Mouse (Mus musculus) A20 (cell line): Measurements from ENCODE around the gene Ern1.
A peak's percentile ranks its signal among the peaks of the same experiment; 100 is the strongest.
"Not testable (repeated sequence)": the region's sequence is repeated elsewhere in the genome, so short reads cannot be mapped to it uniquely, and the experiment has no call there.

Experiments used
- DNase-seq: peaks from one replicate; pipeline ENCODE4 v3.0.0-alpha.2; 2011; ENCODE audit warnings: low read depth, low spot score

Gene Ern1

DNA sequence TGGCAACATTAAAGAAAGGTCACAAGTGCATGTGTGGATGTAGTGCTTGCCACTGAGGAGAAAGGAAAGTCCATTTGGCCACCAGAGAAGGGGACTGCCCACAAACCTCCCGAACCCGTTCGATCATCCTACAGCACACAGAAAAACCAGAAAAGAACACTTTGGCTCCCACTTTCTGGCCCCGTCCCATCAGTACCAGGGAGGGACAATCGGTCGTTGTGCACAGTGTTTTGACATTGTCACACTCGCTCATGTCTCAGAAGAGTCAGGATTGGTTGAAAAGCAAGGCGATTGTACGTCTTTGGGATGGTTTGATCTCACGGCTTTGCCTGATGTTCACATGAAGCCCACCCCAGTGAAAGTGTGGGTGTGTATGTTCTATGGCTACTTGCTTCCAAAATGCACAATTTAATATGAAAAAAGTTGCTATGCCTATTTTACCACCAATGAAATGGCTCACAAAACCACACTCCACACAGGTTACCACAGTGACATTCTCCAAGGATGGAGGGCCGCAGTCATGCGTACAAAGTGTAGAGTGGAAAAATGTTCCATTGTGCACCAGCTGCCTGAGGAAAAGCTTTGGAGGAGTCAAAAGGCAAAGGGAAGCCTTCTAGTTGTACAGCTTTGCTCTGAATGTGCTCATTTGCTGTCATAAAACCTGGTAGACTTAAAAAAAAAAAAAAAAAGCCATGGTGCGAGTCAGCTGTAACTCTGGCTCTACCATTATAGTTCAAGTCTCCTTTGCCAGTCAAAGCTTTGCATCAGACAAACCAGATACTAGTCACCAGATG is 15.2 kb upstream of the Ern1 start:
- DNase-seq, result peak; percentile 58

GRCm38 (mm10) chr11:106502159-106502505 is 14.5 kb upstream of the Ern1 start:
- DNase-seq, result no peak

DNA sequence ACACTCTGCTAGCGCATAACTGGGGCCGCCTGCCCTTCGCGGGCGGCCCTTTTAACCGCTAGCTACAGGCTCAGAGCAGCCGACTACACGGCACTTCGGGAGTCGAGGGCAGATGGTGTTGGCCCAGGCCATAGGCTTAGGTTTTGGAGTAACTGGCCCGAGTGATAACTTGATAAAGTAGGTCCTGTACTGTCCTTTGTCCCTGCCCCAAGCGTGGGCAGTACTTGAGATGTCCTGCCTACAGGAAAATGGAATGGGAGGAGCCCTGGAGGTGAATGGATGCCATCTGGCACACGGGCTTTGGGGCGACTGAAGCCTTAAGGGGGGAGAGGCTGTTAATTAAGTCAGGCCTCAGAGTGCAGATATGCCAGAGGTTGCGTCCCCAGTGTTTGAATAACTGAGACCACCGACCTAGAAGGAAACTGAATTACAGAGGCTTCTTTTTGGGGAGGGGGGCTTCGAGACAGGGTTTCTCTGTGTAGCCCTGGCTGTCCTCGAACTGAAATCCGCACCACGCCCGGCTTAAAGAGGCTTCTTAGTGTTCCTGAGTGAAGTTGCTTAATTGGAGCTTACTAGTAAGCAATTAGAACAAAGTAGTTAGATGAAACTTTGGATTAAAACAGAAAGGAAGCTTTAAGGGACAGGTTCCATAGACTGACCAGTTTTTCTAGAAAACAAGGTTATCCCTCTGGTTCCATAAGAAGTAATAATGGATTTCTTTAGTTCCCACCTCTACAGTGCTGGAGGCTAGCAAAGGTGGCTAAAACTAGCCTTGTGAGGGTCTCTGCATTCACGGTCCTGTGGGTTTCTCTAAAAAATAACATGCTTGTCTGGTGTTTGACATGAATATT is 13.9 kb upstream of the Ern1 start:
- peak; percentile 69 for DNase-seq

GRCm38 (mm10) chr11:106500393-106501307 is 13.0 kb upstream of the Ern1 start:
- DNase-seq, result peak; percentile 96

DNA sequence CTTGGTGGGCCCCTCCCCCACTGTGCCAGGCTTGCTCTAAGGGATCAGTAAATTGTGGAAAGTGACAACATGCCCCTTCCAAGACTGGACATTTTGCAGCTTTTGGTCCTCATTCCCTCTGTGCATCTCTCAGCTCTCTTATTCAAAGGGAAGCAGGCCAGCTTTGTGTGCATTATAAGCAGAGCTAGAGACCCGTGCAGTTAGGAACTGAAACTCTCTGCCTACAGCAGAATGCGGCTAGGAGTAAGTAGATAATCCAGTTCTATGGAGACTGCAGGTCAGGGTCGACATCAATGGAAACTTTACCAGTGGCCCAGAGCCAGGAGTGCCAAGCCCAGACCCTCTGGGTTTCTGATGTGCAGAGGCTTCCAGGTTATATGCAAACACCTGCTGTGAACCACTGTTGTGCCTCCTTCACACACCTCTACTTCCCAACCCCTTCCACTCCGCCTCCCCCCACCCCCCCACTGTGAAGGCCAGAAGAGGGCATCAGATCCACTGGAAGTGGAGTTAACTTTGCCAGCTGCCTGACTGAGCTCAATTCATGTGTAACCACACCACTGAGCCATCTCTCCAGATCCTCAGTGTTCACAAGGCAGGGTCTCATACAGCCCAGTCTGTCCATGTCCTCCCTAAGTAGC is 11.2 kb upstream of the Ern1 start:
- DNase-seq, result peak; percentile 71

DNA sequence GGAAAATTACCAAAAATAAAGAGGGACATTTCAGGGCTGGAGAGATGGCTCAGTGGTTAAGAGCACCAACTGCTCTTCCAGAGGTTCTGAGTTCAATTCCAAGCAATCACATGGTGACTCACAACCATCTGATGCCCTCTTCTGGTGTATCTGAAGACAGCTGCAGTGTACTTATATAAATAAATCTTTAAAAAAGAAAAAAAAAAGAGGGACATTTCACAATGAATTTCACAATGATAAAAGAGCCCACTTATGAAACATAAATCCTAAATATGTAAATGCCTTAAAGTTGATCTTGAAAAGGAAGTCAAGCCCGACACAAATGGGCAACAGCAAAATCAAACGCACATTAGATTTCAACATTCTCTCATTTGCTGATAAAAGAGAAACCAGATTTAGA is 10.3 kb upstream of the Ern1 start:
- peak; percentile 45 for DNase-seq

DNA sequence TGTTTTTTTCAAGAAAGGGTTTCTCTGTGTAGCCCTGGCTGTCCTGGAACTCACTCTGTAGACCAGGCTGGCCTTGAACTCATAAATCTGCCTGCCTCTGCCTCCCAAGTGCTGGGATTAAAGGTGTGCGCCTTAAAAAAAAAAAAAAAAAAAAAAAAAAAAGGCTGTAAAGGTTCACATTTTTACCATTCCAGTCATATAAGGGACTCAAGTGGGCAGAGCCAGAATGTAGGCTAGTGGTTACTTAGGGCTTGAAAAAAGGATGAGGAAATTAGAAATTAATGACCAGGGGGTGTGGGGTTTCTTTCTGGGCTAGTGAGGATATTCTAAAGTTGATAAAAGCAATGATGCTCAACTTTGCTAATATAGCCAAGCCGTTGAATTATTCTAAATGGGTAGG is 9.4 kb upstream of the Ern1 start:
- DNase-seq, result not testable (repeated sequence)

DNA sequence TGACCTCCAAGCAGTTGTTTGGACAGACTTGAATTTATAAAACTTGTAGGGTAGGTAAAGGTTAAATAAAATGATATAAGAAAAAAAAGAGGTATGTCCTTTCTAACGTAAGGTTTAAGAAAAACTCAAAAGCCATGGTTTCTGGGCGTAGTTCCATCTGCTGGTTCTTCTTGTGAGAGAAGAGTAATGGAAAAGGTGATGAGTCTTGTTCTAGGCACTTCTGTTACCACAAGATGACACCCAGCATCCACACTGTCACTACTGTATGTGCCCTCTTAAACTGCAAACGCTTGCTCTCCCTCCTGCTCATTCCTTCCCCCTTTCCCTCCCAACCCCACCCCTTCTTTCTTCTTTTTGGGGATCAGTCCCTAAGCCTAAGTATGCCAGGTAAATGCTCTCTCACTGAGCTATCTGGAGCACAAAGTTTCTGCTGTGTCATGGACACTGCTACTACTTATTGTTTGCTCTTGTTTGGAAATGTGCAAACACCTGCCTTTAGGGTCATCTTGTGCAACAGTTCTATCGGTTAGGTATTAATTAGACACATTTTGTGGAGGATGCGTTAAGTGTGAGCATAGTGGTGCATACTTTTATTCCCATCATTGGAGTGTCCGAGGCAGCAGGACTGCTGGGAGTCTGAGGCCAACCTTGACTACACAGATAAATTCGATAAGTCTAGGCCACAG is 5.5 kb upstream of the Ern1 start:
- DNase-seq, result no peak

GRCm38 (mm10) chr11:106491393-106491792 is 3.7 kb upstream of the Ern1 start:
- DNase-seq, result peak; percentile 86

DNA sequence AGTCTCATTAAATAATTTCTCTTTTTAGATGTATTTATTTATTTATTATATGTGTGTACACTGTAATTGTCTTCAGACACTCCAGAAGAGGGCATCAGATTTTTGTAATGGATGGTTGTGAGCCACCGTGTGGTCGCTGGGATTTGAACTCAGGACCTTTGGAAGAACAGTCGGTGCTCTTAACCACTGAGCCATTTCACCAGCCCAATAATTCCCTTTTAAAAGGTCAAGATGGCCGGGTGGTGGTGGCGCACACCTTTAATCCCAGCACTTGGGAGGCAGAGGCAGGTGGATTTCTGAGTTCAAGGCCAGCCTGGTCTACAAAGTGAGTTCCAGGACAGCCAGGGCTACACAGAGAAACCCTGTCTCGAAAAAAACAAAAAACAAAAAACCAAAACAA is 2.9 kb upstream of the Ern1 start:
- not testable (repeated sequence) for DNase-seq

GRCm38 (mm10) chr11:106490057-106490456 is 2.4 kb upstream of the Ern1 start:
- DNase-seq, result no peak

DNA sequence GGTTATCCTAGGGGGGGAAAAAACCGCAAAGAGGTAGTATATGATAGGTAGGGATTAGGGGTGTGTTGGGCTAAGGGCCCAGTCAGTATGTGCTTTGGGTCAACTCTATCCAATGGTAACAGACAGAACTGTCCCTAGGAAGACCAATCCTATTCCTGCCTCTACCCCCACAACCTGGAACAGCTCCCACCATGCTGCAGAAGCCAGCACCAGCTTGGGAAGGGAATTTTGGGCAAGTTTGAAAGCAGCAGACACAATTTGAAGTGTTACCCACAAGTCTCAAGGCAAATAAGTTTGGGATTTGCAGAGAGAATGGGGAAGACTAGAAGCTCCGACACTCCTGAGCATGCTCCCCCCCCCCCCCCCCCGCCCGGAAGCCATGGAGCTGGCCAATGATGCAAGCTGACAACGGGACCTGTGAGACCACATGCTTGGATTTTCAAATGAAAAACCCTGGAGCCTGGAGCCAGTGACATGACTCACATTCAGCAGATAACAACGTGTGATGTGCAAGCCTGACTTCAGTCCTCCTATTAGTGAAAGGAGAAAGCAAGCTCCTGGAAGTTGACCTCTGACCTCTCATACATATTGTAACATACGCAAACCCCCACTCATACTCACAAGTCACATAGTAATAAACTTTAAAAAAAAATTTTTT is 1.5 kb upstream of the Ern1 start:
- DNase-seq, result no peak

DNA sequence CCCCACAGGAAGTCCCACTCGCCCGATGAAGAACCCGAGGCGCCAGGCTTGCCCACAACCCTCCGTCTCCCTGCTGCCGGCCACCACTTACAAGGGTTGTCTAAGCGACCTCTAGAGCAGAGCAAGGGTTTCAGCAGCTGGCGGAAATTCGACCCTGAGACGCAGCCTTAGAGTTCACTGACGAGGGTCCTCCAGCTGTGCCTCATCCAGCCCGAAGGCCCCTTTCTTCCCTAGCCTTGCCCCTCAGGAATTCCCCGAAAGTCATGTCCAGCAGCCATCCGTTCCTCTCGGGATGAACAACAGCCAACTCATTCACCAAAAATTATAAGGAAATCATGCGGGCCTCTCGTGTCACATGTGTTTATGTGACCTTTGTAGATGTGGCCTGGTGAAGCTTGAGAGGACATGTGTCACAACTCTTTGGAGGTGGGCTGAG is 492 bp upstream of the Ern1 start:
- DNase-seq, result no peak

DNA sequence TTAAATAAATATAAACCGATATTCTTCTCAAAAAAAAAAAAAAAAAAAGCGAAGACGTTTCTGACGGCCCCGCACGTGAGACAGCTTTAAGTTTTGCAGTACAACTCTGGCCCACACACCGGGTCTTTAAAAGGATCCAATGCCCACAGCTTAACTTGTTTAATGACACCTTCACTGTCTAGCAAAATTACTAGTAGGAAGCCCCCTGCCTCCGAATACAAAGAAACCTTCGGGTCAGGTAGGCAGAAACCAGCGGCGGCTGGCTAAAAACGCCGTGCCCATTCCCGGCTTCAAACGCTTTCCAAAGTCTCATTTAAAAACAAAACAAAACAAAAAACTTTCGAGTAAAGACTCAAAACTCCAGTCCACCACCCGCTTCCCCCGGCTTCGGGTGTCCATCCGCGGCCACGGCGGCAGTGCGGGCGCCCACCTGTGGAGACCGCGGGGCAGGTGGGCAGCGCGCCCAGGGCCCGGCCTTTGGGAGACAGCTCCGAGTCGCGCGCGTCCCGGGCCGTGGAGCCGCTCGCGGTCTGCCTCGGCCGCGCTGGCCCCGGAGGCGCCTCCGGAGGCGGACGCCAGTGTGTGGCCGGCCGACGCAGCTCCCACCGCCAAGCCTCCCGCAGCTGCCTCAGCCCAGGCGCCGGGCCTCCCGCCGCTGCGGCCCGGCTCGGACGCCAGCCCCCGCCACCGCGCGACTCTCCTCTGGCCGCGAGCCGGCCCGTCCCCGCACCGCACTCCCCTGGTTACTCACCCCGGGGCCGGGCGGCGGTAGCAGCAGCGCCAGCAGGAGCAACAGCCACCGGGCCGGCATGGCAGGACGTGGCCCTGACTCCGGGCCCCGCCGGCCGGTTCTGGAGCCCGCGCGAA is 553 bp downstream of the Ern1 start:
- DNase-seq, result peak; percentile 53

DNA sequence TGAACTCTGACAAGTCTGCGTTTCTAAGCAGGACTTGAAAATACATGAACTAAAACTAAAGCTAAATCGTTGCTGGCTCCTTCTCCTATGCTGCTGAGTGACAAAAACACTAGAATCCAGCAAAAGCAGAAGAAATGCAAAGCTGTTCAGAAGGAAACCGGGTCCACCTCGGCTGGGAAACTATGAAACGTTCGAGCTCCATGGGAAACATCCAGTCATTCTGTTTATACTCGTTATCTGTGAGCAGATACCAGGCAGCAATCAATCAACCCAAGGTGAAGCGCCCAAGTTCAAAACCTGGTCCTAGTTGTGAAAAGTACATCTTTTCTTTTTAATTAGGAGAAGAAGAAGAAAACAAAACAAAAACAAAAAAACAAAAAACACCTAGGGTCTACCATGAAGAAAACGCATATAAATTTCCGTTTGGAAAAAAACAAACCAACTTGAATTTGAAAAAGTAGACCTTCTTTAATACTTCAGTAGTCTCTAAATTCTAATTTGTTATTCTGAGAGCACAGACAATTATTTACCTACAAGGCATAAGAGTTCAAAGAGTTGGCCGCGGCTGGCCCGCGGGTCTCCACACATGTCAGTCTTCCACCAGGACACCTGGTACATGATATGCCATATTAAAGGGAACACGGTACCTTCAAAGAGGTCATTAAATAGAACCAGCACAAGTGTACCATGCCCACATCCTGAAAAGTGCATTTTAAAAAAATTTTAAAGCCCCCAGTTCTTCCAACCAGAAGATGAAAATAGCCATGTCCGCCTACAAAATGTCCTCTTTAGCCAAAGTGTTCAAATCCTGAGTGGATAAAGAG is 1.4 kb downstream of the Ern1 start:
- no peak for DNase-seq

- no peak for DNase-seq
Observed at GRCm38 (mm10) chr11:106485611-106486010, 2.0 kb downstream of the Ern1 start.

- no peak for DNase-seq
Observed at GRCm38 (mm10) chr11:106484875-106485274, 2.8 kb downstream of the Ern1 start.

DNA sequence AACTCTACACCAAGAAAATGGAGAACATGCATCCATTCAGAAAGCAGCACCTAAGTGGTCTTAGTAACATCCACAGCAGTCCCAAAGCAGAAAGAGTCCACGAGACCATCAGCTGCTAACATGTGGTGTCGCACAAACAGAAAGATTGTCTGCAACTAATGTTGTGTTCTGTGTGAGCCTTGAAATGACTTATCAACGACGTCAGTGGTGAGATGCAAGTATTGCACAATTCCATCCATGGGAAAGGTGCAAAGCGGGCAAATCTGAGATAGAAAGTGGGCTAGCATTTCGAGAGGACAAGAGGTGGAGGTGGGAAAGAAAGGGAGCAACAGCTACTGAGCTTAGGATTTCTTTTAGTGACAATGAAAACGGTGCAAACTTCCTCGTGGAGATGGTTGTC is 4.8 kb downstream of the Ern1 start:
- no peak for DNase-seq
